ENCODE assay signal across 8 mouse cellular contexts in genomic region chr7:140049115-140049689, GRCm38 (mm10). TPM values are rescaled to one million over a fixed set of nuclear protein-coding genes. Genes with fewer than 3 reads are reported as not detected.
DNase-seq lines count a peak whose midpoint lies in the region; ATAC-seq and TF ChIP-seq lines count a peak whose summit lies in the region.

No protein-coding gene starts in this region.

- no peaks in the 10 kb centered on the region for H3K9me3 ChIP-seq in hindbrain, embryonic 10.5 days
- no peaks in the 10 kb centered on the region for H3K9me3 ChIP-seq in liver, embryonic 12.5 days (replicated peaks)

- ATAC-seq in liver, embryonic 12.5 days: no peak
- no peak for ATAC-seq in erythroblast, adult 5-6 weeks (replicated peaks; ENCODE audit: low FRiP score, poor library complexity, severe bottlenecking)

- H3K4me2 ChIP-seq in liver, embryonic 12.5 days: peak overlapping the region; percentile 64

- DNase-seq in testis, postnatal 14 days (ENCODE audit: low spot score): no peak
- peak; percentile 63 for DNase-seq in embryo, embryonic 9.5 days (ENCODE audit: extremely low spot score)
- DNase-seq in hindbrain, embryonic 10.5 days (ENCODE audit: low spot score): peak; percentile 80
- DNase-seq in neural tube, embryonic 10.5 days (ENCODE audit: extremely low spot score, low spot score): peak; percentile 75
- no peak for DNase-seq in cerebellum, adult 9-11 months

- peak overlapping the region; percentile 33 for H3K4me3 ChIP-seq in testis, adult 2 months (ENCODE audit: control insufficient read depth, low read depth, low read length)
- H3K4me3 ChIP-seq in hindbrain, embryonic 10.5 days: peak overlapping the region; percentile 65
- H3K4me3 ChIP-seq in liver, embryonic 12.5 days: peak overlapping the region; percentile 34

- WGBS in hindbrain, embryonic 10.5 days: under 1% methylated on average over 34 of the region's 34 CpGs
- whole genome bisulfite sequencing in liver, embryonic 12.5 days (ENCODE audit: insufficient replicate concordance): 3% methylated on average over 34 of the region's 34 CpGs

- no peak overlapping the region for H3K27ac ChIP-seq in testis, adult 2 months (ENCODE audit: control insufficient read depth, insufficient read depth, low read depth, low read length)
- peak overlapping the region; percentile 86 for H3K27ac ChIP-seq in hindbrain, embryonic 10.5 days
- H3K27ac ChIP-seq in liver, embryonic 12.5 days: no peak overlapping the region

- TF ChIP-seq POLR2A in testis, adult 2 months (IDR thresholded peaks at IDR 0.05; ENCODE audit: control insufficient read depth, low read depth, low read length): no peak

- no peaks in the 10 kb centered on the region; the same call in 1 of the 2 replicates for H3K27me3 ChIP-seq in testis, adult 2 months (ENCODE audit: control insufficient read depth, insufficient read depth, low read length)
- H3K27me3 ChIP-seq in hindbrain, embryonic 10.5 days (ENCODE audit: insufficient read depth, poor library complexity, severe bottlenecking): peaks cover 99% of the 10 kb centered on the region
- H3K27me3 ChIP-seq in liver, embryonic 12.5 days (replicated peaks): peaks cover 100% of the 10 kb centered on the region

- peaks cover 6% of the 10 kb centered on the region for H3K4me1 ChIP-seq in testis, adult 2 months (ENCODE audit: control insufficient read depth, insufficient read depth, low read length)
- H3K4me1 ChIP-seq in hindbrain, embryonic 10.5 days (replicated peaks): peaks cover 51% of the 10 kb centered on the region
- H3K4me1 ChIP-seq in liver, embryonic 12.5 days: peaks cover 11% of the 10 kb centered on the region

- no peak for TF ChIP-seq CTCF in testis, adult 2 months (IDR thresholded peaks at IDR 0.05; ENCODE audit: control insufficient read depth, insufficient read depth, insufficient replicate concordance, low read depth, low read length)

- no peaks in the 10 kb centered on the region for H3K36me3 ChIP-seq in testis, adult 2 months (ENCODE audit: control insufficient read depth, insufficient read depth, low read length)
- peaks cover 15% of the 10 kb centered on the region; the same call in 1 of the 2 replicates for H3K36me3 ChIP-seq in hindbrain, embryonic 10.5 days
- no peaks in the 10 kb centered on the region for H3K36me3 ChIP-seq in liver, embryonic 12.5 days

- no peak overlapping the region for H3K9ac ChIP-seq in liver, embryonic 12.5 days

RNA-seq across cellular contexts. Expression of gene Msx3, which starts 0.3 kb away (rescaled TPM):
- 0.12 TPM in 1 of 2 replicates, not detected in the other for polyA plus RNA-seq in testis, adult 2 months (2012; rRNA removed)
- 95.9 and 105 TPM in 2 replicates for polyA plus RNA-seq in hindbrain, embryonic 10.5 days (2016; fragmentation: Nextera tagmentation; extraction: Ambion mirVana)
- polyA plus RNA-seq in liver, embryonic 12.5 days (2016; fragmentation: Nextera tagmentation; extraction: Ambion mirVana): not detected in 2 replicates
- not detected in 2 replicates for total RNA-seq in erythroblast, adult 5-6 weeks (2015; ENCODE audit: low replicate concordance)
- not detected in 2 replicates for total RNA-seq in erythroblast, adult 5-6 weeks (2017; ENCODE audit: low replicate concordance)

RNA-seq across cellular contexts. Expression of gene Tubgcp2, which starts 12.7 kb away (rescaled TPM):
- 60.3 and 67.5 TPM in 2 replicates for polyA plus RNA-seq in testis, adult 2 months (2012; rRNA removed)
- polyA plus RNA-seq in hindbrain, embryonic 10.5 days (2016; fragmentation: Nextera tagmentation; extraction: Ambion mirVana): 82.2 and 82.5 TPM in 2 replicates
- 36.6 and 38.3 TPM in 2 replicates for polyA plus RNA-seq in liver, embryonic 12.5 days (2016; fragmentation: Nextera tagmentation; extraction: Ambion mirVana)
- 9.4 and 14.6 TPM in 2 replicates for total RNA-seq in erythroblast, adult 5-6 weeks (2015; ENCODE audit: low replicate concordance)
- 8.3 and 9.6 TPM in 2 replicates for total RNA-seq in erythroblast, adult 5-6 weeks (2017; ENCODE audit: low replicate concordance)

RNA-seq across cellular contexts. Expression of gene Zfp511, which starts 13.0 kb away (rescaled TPM):
- polyA plus RNA-seq in testis, adult 2 months (2012; rRNA removed): 57.7 and 58.9 TPM in 2 replicates
- 48.3 and 53.1 TPM in 2 replicates for polyA plus RNA-seq in hindbrain, embryonic 10.5 days (2016; fragmentation: Nextera tagmentation; extraction: Ambion mirVana)
- polyA plus RNA-seq in liver, embryonic 12.5 days (2016; fragmentation: Nextera tagmentation; extraction: Ambion mirVana): 28.7 and 29.6 TPM in 2 replicates
- total RNA-seq in erythroblast, adult 5-6 weeks (2015; ENCODE audit: low replicate concordance): 11.5 and 12.5 TPM in 2 replicates
- total RNA-seq in erythroblast, adult 5-6 weeks (2017; ENCODE audit: low replicate concordance): 5.8 and 6.6 TPM in 2 replicates

RNA-seq across cellular contexts. Expression of gene Caly, which starts 33.1 kb away (rescaled TPM):
- polyA plus RNA-seq in testis, adult 2 months (2012; rRNA removed): 3.7 and 4.6 TPM in 2 replicates
- 2.7 and 7.2 TPM in 2 replicates for polyA plus RNA-seq in hindbrain, embryonic 10.5 days (2016; fragmentation: Nextera tagmentation; extraction: Ambion mirVana)
- polyA plus RNA-seq in liver, embryonic 12.5 days (2016; fragmentation: Nextera tagmentation; extraction: Ambion mirVana): 0.33 and 0.38 TPM in 2 replicates
- not detected in 2 replicates for total RNA-seq in erythroblast, adult 5-6 weeks (2015; ENCODE audit: low replicate concordance)
- total RNA-seq in erythroblast, adult 5-6 weeks (2017; ENCODE audit: low replicate concordance): not detected in 2 replicates

RNA-seq across cellular contexts. Expression of gene Prap1, which starts 44.0 kb away (rescaled TPM):
- polyA plus RNA-seq in testis, adult 2 months (2012; rRNA removed): 0.73 and 1.4 TPM in 2 replicates
- polyA plus RNA-seq in hindbrain, embryonic 10.5 days (2016; fragmentation: Nextera tagmentation; extraction: Ambion mirVana): not detected in 2 replicates
- polyA plus RNA-seq in liver, embryonic 12.5 days (2016; fragmentation: Nextera tagmentation; extraction: Ambion mirVana): not detected in 2 replicates
- not detected in 2 replicates for total RNA-seq in erythroblast, adult 5-6 weeks (2015; ENCODE audit: low replicate concordance)
- not detected in 2 replicates for total RNA-seq in erythroblast, adult 5-6 weeks (2017; ENCODE audit: low replicate concordance)

Comparison
In these comparisons a context has a peak if more than half of its experiments do, and no peak if none do; other contexts are left out.
1. DNase-seq: peak in embryo, embryonic 9.5 days (single experiment), hindbrain, embryonic 10.5 days (single experiment) and neural tube, embryonic 10.5 days (single experiment); none in testis, postnatal 14 days (single experiment) and cerebellum, adult 9-11 months (single experiment).
2. RNA of gene Msx3, which starts 0.3 kb away (polyA plus RNA-seq): 95.9 to 105 TPM in hindbrain, embryonic 10.5 days; 0.12 TPM in testis, adult 2 months and not detected in liver, embryonic 12.5 days; every median in the first group is over 10 times any median in the second.
3. Peak in every context shown above with its lines, with median percentiles within 50 percentile points of each other: H3K4me3 ChIP-seq.